Mouse (Mus musculus): ENCODE measurements around the gene Ergic3. TPM values are rescaled to one million over a fixed set of nuclear protein-coding genes. Genes with fewer than 3 reads are reported as not detected.

The Ergic3 gene
- polyA plus RNA-seq, 1 experiment from 2014 or later, result 185 TPM

GRCm38 (mm10) chr2:155991863-155992321 lies 16.0 kb upstream of the Ergic3 start:
- Histone ChIP-seq H3K4me2 (no peak overlapping the region), H3K27me3 (no peaks in the 10 kb centered on the region), H3K4me3 (replicated peaks) (no peak overlapping the region), H3K4me1 (replicated peaks) (no peaks in the 10 kb centered on the region), H3K9ac (replicated peaks) (no peak overlapping the region), H3K36me3 (peaks cover 100% of the 10 kb centered on the region), H3K27ac (no peak overlapping the region), H3K9me3 (no peaks in the 10 kb centered on the region)
- 87% methylated on average over 14 of the region's 14 CpGs for WGBS
- no peak for ATAC-seq (ENCODE audit: insufficient number of reproducible peaks, insufficient read depth, low FRiP score, low TSS enrichment, low read depth)

- Histone ChIP-seq H3K4me1 (replicated peaks) (peaks cover 11% of the 10 kb centered on the region), H3K27me3 (no peaks in the 10 kb centered on the region), H3K27ac (no peak overlapping the region), H3K9me3 (0 out of 2 replicates have a peak, but pooled peaks cover 4% of the 10 kb centered on the region), H3K36me3 (peaks cover 26% of the 10 kb centered on the region), H3K4me2 (no peak overlapping the region), H3K4me3 (replicated peaks) (no peak overlapping the region), H3K9ac (replicated peaks) (no peak overlapping the region)
- no peak for ATAC-seq (ENCODE audit: insufficient number of reproducible peaks, insufficient read depth, low FRiP score, low TSS enrichment, low read depth)
- 89% methylated on average over 4 of the region's 4 CpGs for WGBS
Measured at GRCm38 (mm10) chr2:156005393-156005792, 2.5 kb upstream of the Ergic3 start.

GRCm38 (mm10) chr2:156018106-156018505 lies 10.3 kb downstream of the Ergic3 start:
- Histone ChIP-seq H3K4me3 (replicated peaks) (no peak overlapping the region), H3K27ac (no peak overlapping the region), H3K9me3 (no peaks in the 10 kb centered on the region), H3K36me3 (peaks cover 67% of the 10 kb centered on the region), H3K9ac (replicated peaks) (no peak overlapping the region), H3K27me3 (no peaks in the 10 kb centered on the region), H3K4me2 (no peak overlapping the region), H3K4me1 (replicated peaks) (no peaks in the 10 kb centered on the region)
- no peak for ATAC-seq (ENCODE audit: insufficient number of reproducible peaks, insufficient read depth, low FRiP score, low TSS enrichment, low read depth)
- WGBS, result 89% methylated on average over 3 of the region's 3 CpGs

- no peak overlapping the region for H3K27ac ChIP-seq
- no peak overlapping the region for H3K4me2 ChIP-seq
- no peak for ATAC-seq (ENCODE audit: insufficient number of reproducible peaks, insufficient read depth, low FRiP score, low TSS enrichment, low read depth)
- H3K9ac ChIP-seq (replicated peaks), result no peak overlapping the region
- no peaks in the 10 kb centered on the region for H3K9me3 ChIP-seq
- WGBS, result 91% methylated on average over 8 of the region's 8 CpGs
- H3K4me1 ChIP-seq (replicated peaks), result no peaks in the 10 kb centered on the region
- H3K27me3 ChIP-seq, result no peaks in the 10 kb centered on the region
- H3K4me3 ChIP-seq (replicated peaks), result no peak overlapping the region
- H3K36me3 ChIP-seq, result peaks cover 37% of the 10 kb centered on the region
Measured at GRCm38 (mm10) chr2:156021219-156021618, 13.4 kb downstream of the Ergic3 start.

GRCm38 (mm10) chr2:156021765-156022164 lies 13.9 kb downstream of the Ergic3 start:
- ATAC-seq (ENCODE audit: insufficient number of reproducible peaks, insufficient read depth, low FRiP score, low TSS enrichment, low read depth), result no peak
- no peaks in the 10 kb centered on the region for H3K9me3 ChIP-seq
- H3K4me3 ChIP-seq (replicated peaks), result no peak overlapping the region
- H3K27me3 ChIP-seq, result no peaks in the 10 kb centered on the region
- peaks cover 31% of the 10 kb centered on the region for H3K36me3 ChIP-seq
- no peak overlapping the region for H3K4me2 ChIP-seq
- H3K27ac ChIP-seq, result no peak overlapping the region
- no peak overlapping the region for H3K9ac ChIP-seq (replicated peaks)
- H3K4me1 ChIP-seq (replicated peaks), result no peaks in the 10 kb centered on the region
- 80% methylated on average over 2 of the region's 2 CpGs for WGBS

- Histone ChIP-seq H3K36me3 (no peaks in the 10 kb centered on the region), H3K4me2 (no peak overlapping the region), H3K4me3 (replicated peaks) (no peak overlapping the region), H3K27me3 (no peaks in the 10 kb centered on the region), H3K27ac (no peak overlapping the region), H3K4me1 (replicated peaks) (no peaks in the 10 kb centered on the region), H3K9ac (replicated peaks) (no peak overlapping the region), H3K9me3 (no peaks in the 10 kb centered on the region)
- ATAC-seq (ENCODE audit: insufficient number of reproducible peaks, insufficient read depth, low FRiP score, low TSS enrichment, low read depth), result no peak
Measured at GRCm38 (mm10) chr2:156025482-156025881, 17.6 kb downstream of the Ergic3 start.

- WGBS, result 89% methylated on average over 3 of the region's 3 CpGs
- Histone ChIP-seq H3K4me3 (replicated peaks) (no peak overlapping the region), H3K9me3 (no peaks in the 10 kb centered on the region), H3K4me1 (replicated peaks) (no peaks in the 10 kb centered on the region), H3K27ac (no peak overlapping the region), H3K4me2 (no peak overlapping the region), H3K27me3 (no peaks in the 10 kb centered on the region), H3K36me3 (no peaks in the 10 kb centered on the region), H3K9ac (replicated peaks) (no peak overlapping the region)
- no peak for ATAC-seq (ENCODE audit: insufficient number of reproducible peaks, insufficient read depth, low FRiP score, low TSS enrichment, low read depth)
Measured at GRCm38 (mm10) chr2:156039390-156039789, 31.5 kb downstream of the Ergic3 start.

- Histone ChIP-seq H3K4me2 (no peak overlapping the region), H3K4me3 (replicated peaks) (no peak overlapping the region), H3K27ac (no peak overlapping the region), H3K4me1 (replicated peaks) (peaks cover 5% of the 10 kb centered on the region), H3K36me3 (no peaks in the 10 kb centered on the region), H3K27me3 (peaks cover 12% of the 10 kb centered on the region), H3K9me3 (no peaks in the 10 kb centered on the region), H3K9ac (replicated peaks) (no peak overlapping the region)
- no peak for ATAC-seq (ENCODE audit: insufficient number of reproducible peaks, insufficient read depth, low FRiP score, low TSS enrichment, low read depth)
- 86% methylated on average over 8 of the region's 8 CpGs for WGBS
Measured at GRCm38 (mm10) chr2:156042903-156043302, 35.1 kb downstream of the Ergic3 start.

- peak overlapping the region; percentile 9; the same call in 1 of the 2 replicates for H3K4me3 ChIP-seq (replicated peaks)
Measured at GRCm38 (mm10) chr2:156047929-156048328, 40.1 kb downstream of the Ergic3 start.

GRCm38 (mm10) chr2:156052816-156053215 lies 45.0 kb downstream of the Ergic3 start, which contains the start of gene Fer1l4:
TSS of gene Fer1l4 (minus strand) at chr2:156052947.
- H3K27me3 ChIP-seq, result peaks cover 9% of the 10 kb centered on the region; the same call in 1 of the 2 replicates
- H3K36me3 ChIP-seq, result no peaks in the 10 kb centered on the region
- H3K9me3 ChIP-seq, result no peaks in the 10 kb centered on the region
- H3K9ac ChIP-seq (replicated peaks), result no peak within 1 kb of the TSS
- no peak for ATAC-seq (ENCODE audit: insufficient number of reproducible peaks, insufficient read depth, low FRiP score, low TSS enrichment, low read depth)
- 82% methylated on average over 9 of the region's 9 CpGs for WGBS
- peaks cover 4% of the 10 kb centered on the region for H3K4me1 ChIP-seq (replicated peaks)
- no peak within 1 kb of the TSS for H3K4me2 ChIP-seq
- no peak within 1 kb of the TSS for H3K4me3 ChIP-seq (replicated peaks)
- H3K27ac ChIP-seq, result 0 out of 2 replicates have a peak within 1 kb of the TSS, but pooled peaks have one; percentile 4

More at GRCm38 (mm10) chr2:156047929-156048328, 40.1 kb downstream of the Ergic3 start:
- peaks cover 20% of the 10 kb centered on the region for H3K27me3 ChIP-seq
- H3K9me3 ChIP-seq, result no peaks in the 10 kb centered on the region
- H3K4me2 ChIP-seq, result peak overlapping the region; percentile 47
- H3K9ac ChIP-seq (replicated peaks), result no peak overlapping the region; the same call in 1 of the 2 replicates
- no peak overlapping the region for H3K27ac ChIP-seq
- ATAC-seq (ENCODE audit: insufficient number of reproducible peaks, insufficient read depth, low FRiP score, low TSS enrichment, low read depth), result no peak
- no peaks in the 10 kb centered on the region for H3K36me3 ChIP-seq
- H3K4me1 ChIP-seq (replicated peaks), result peaks cover 8% of the 10 kb centered on the region
- 4% methylated on average over 19 of the region's 19 CpGs for WGBS

GRCm38 (mm10) chr2:156065099-156066041 lies 57.5 kb downstream of the Ergic3 start, which contains the start of gene Spag4:
TSS of gene Spag4 (plus strand) at chr2:156065175.
- peaks cover 12% of the 10 kb centered on the region for H3K4me1 ChIP-seq (replicated peaks)
- H3K4me3 ChIP-seq (replicated peaks), result peak within 1 kb of the TSS; percentile 69
- peaks cover 28% of the 10 kb centered on the region for H3K36me3 ChIP-seq
- no peaks in the 10 kb centered on the region for H3K27me3 ChIP-seq
- peak within 1 kb of the TSS; percentile 84 for H3K27ac ChIP-seq
- H3K9ac ChIP-seq (replicated peaks), result peak within 1 kb of the TSS; percentile 81
- H3K4me2 ChIP-seq, result peak within 1 kb of the TSS; percentile 90
- no peaks in the 10 kb centered on the region for H3K9me3 ChIP-seq
- WGBS, result 1% methylated on average over 77 of the region's 81 CpGs
- ATAC-seq (ENCODE audit: insufficient number of reproducible peaks, insufficient read depth, low FRiP score, low TSS enrichment, low read depth), result peak; percentile 76

Measured in limb, embryonic 12.5 days (tissue).